Mouse (Mus musculus) layer of hippocampus, adult 11-12 months (tissue): ENCODE measurements around the gene Olfr354.

Experiments
- DNase-seq: peaks from one replicate; pipeline ENCODE4 v3.0.0; 2022; ENCODE audit warnings: low spot score

Gene Olfr354

GRCm38 (mm10) chr2:36905380-36905779, at the start of gene Olfr354:
Olfr354 (plus strand) TSS chr2:36905680.
- no peak for DNase-seq

GRCm38 (mm10) chr2:36862560-36862959, 42.9 kb upstream of the Olfr354 start, which contains the start of gene Olfr351:
Olfr351 (minus strand) TSS chr2:36862660.
- no peak for DNase-seq

- no peak for DNase-seq
Observed at GRCm38 (mm10) chr2:36868160-36868559, 37.3 kb upstream of the Olfr354 start, which contains the start of gene Olfr352. Olfr352 (plus strand) TSS chr2:36868460.

- DNase-seq, result no peak
Observed at GRCm38 (mm10) chr2:36892836-36893235, 12.6 kb upstream of the Olfr354 start, which contains the start of gene Olfr353. Olfr353 (minus strand) TSS chr2:36892936.

GRCm38 (mm10) chr2:36897114-36897513, 8.4 kb upstream of the Olfr354 start:
- no peak for DNase-seq

GRCm38 (mm10) chr2:36928797-36929196, 23.3 kb downstream of the Olfr354 start, which contains the start of gene Olfr355:
Olfr355 (minus strand) TSS chr2:36928897.
- DNase-seq, result no peak

- DNase-seq, result no peak
Observed at GRCm38 (mm10) chr2:36936821-36937220, 31.3 kb downstream of the Olfr354 start, which contains the start of gene Olfr356. Olfr356 (plus strand) TSS chr2:36937121.
